Mouse (Mus musculus) thymus, adult 2 months (tissue): ENCODE measurements around the gene Thtpa.

Source experiments
- CTCF ChIP-seq: fragments of 200-500 bp; IDR thresholded peaks from 2 replicates; pipeline ENCODE4 v1.5.1; 2012; ENCODE audit warnings: mild to moderate bottlenecking, control low read depth, low read length, moderate library complexity, borderline replicate concordance; ENCODE audit not compliant: control insufficient read depth, poor library complexity, insufficient read depth; ENCODE audit errors: extremely low read depth
- POLR2A ChIP-seq: fragments of 200-500 bp; IDR thresholded peaks from 2 replicates; pipeline ENCODE4 v1.6.1; 2012; ENCODE audit warnings: mild to moderate bottlenecking, low read length, control low read depth, moderate library complexity; ENCODE audit not compliant: control insufficient read depth, poor library complexity, insufficient read depth; ENCODE audit errors: extremely low read depth

- no peak for TF ChIP-seq POLR2A
- TF ChIP-seq CTCF, result no peak
Observed at GRCm38 (mm10) chr14:55066042-55066441, 28.5 kb upstream of the Thtpa start.
